Mouse (Mus musculus) gastrocnemius, adult 8-10 months (tissue): Measurements from ENCODE around the gene Il27ra. TPM values are rescaled to one million over a fixed set of nuclear protein-coding genes. Genes with fewer than 3 reads are reported as not detected.
A peak's percentile ranks its signal among the peaks of the same experiment; 100 is the strongest.

Source experiments
- DNase-seq, 2 experiments: peaks; one replicate each; pipeline ENCODE4 v3.0.0; 2022; ENCODE audit warnings: low spot score in 2 of 2
- total RNA-seq, 4 experiments: library from RNA; stranded (reverse); gene quantifications; 2 replicates each; pipeline ENCODE4 v1.2.4; 2022

Gene Il27ra
- total RNA-seq, 4 experiments from 2014 or later, result 0.27 to 0.56 (median 0.43) TPM

DNA sequence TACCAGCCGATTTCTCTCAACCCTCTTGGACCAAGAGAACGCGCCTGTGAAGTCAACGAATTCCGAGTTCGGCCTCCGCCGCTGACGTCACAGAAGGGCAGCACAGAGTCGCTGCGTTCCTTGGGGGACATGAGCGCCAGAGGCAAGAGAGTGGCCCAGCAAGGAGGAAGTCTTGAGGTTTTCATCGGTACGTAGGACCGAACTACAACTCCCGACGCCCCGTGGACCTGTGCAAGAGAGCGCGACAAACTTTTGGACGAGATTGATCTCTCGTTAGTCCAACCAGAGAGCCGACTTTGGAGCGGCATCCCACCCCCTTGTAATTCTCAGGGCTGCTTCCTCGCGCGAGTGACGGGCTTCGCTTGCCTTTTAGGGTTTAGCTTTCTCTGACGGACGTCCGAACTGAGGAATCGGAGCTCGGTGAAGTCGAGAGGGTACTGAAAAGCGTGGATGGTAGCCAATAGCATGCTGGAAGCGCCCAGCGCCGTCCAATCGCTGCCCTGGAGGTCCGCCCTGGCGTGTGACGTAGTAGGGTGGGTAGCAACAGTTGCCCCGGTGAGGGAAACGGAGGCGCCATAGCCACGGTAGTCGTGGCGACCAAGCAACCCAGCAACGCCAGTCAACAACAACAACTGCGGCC is 24.0 kb upstream of the Il27ra start, which contains the start of gene Rfx1:
TSS of gene Rfx1 (plus strand) at position 544 of the 640 bp plus-strand sequence.
- peak; percentile 99 for DNase-seq

DNA sequence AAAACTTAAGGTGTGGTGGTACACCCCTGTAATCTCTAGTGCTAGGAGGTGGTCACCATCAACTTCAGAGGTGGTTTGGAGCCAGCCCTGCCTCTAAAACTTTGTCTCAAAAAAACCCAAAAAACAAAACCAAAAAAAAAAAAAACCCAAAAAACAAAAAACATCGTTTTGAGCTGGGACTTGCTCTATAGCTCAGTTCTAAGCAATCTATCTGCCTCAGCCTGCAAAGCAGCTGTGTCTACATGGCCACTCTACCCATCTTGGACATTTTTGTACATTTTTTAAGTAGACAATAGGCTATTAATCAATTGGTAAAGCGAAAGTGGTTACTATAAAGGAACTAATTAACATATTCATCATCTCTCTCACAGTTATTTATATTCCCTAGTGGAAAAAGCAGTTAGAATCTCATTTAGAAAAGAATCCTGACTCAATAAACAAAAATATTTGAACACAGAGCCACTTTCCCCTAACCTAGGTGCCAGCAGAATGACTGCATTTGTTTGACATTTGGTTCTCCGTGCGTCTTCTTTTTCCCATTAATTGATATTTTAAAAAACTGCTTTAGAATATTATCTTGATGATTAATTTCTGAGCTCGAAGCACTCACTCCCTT is 23.2 kb upstream of the Il27ra start:
- no peak for DNase-seq

DNA sequence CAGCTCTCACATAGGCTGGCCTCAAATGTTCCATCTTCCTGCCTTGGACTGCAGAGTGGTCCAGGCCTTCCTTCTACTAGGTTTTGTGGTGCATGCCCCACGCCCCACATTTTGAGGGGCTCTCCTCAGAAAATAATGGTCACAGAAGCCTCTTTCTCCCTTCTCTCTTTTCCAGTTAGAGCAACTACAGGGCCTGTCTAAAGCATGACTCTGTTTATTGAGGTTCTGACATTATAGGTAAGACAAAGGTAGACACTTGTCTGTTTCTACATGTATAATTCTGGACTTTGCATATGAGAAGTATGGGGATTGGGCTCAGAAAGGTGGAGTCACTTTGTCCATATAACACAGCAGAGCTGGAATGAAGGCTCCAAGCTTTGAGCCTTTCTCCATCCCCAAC is 22.6 kb upstream of the Il27ra start, which contains the start of gene Gm10643:
TSS of gene Gm10643 (minus strand) at position 101 of the 400 bp plus-strand sequence.
- DNase-seq, result no peak

DNA sequence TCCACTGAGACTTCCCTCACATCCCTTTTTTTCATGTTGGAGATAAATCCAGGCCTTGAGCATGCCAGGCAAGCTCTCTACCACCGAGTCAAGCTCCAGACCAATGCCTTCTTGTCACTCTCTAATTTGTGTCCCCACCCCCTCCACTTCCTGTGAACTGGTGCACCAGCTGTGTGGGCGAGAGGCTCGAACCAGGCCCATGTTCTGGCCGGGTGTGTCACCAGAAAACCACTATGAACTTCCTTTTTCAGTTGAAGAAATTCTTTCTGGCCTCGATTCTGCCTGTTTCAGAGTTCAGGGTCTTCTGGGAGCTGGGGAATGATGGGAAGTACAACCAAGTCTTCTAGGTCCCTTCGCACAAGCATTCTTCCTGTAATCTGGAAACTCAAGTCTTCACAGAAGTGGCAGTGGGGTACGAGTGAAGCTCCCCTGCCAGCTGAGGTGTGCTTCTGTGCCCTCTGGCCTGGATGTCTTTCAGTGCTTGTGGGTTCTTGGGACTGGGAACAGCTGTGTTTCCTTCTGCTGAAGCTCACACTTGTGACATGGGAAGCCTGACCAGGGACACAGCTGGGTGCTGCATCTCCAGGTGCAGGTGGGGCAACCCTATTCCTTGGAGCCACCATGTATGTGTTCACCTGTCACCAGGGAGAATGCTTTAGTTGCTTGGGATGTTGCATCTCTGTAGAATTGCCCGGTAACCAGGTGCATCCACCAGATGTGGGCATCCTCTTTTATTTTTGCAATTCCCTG is 21.6 kb upstream of the Il27ra start:
- no peak for DNase-seq

DNA sequence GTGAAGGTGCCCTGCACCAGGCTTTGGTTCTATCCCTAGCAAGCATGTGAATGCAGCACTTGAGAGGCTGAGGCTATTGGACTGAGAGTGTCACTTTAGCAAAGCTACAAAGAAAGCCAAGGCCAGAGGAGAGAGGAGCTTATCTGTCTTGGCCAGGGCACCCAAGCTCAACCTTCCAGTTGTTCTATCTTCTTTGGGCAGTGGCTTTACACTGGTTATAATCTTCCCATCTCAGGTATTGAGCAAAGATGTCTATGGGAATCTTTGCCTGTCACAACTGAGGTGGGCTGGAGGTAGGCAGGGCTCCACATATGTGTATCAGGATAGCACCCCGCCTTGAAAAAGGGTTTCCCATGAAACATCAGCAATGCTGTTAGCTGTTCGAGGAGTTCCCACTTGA is 17.9 kb upstream of the Il27ra start:
- DNase-seq, result no peak

DNA sequence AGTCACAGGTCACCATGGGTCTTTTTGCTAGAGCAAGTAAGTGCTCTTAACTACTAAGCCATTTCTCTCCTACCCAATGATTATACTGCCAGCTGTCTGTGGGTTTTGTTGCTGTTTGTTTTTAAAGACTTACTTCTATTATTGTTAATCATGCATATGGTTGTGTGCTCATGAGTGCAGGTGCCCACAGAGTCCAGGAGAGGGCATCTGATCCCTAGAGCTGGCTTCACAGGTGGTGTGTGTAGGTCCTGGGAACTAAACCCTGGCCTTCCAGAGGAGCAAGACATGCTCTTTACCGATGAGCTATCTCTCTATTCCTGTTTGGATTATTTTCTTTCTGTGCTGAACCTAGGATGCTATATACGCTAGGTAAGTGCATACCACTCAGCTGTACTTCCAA is 16.8 kb upstream of the Il27ra start:
- no peak for DNase-seq

DNA sequence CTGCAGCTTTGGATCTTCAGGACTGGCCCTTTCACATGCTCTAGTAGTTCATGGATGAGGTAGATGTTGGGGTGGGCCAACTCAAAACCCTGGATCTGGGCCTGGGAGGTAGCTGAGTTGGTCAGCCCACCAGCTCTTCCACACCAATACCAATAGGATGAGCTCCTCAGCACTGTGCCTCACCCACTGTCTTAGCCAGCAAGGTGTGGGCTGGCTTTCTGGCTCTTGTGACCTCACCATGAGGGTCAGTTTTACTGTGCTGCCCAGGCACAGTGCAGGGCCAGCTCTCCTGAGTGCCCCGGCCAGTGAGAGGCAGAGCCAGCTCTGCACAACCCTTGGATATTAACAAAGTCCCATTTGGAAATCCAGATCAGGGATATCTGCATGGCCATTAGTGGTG is 15.4 kb upstream of the Il27ra start:
- no peak for DNase-seq

DNA sequence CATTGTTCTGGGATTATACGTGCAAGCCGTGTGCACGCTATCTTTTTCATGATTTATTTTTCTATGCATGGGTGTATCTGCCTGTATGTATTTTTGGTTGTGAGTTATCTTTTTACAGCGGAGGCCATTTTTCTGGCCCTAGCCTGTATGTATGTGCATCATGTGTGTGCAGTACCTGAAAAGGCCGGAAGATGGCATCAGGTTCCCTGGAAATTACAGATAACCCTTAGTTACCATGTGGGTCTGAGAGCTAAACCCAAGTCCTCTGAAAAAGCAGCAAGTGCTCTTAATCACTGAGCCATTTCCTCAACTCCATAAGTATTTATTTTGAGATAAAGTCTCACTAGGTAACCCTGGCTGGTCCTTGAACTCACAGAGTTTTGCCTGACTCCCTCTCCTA is 10.8 kb upstream of the Il27ra start:
- no peak for DNase-seq

DNA sequence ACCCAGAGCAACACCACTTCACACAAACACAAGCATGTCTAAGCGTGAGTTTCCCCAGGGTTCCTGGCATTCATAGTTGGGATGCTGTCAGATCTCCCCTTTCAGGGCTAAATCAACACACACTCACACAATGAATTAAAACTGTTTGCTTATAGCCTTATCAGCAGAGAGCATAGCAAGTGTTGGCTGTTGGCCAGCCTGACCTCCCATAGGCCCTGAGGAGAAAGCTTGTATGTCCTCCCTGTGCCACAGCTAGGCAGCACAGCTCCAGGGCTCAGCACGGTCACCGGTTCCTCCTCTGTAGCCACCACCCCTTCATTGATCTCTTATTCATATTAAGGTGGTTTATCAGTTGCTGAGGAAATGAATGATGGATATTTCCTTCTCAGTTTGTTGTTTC is 10.4 kb upstream of the Il27ra start:
- DNase-seq, result no peak

DNA sequence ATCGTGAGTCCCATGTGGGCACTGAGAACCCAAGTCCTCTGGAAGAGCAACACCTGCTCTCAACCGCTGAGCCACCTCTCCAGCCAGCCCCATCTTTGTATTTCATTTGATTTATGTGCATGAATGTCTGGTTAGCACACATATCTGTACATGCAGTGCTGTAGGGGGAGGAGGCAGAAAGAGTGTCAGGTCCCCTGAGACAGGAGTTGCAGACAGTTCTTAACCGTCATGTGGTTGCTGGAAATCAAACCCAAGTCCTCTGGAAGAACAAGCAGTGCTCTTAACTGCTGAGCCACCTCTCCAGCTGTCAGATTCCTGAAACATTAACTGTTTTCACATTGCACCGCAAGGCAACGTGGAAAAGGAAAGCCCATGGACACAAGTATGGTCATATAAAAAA is 5.8 kb upstream of the Il27ra start:
- no peak for DNase-seq

DNA sequence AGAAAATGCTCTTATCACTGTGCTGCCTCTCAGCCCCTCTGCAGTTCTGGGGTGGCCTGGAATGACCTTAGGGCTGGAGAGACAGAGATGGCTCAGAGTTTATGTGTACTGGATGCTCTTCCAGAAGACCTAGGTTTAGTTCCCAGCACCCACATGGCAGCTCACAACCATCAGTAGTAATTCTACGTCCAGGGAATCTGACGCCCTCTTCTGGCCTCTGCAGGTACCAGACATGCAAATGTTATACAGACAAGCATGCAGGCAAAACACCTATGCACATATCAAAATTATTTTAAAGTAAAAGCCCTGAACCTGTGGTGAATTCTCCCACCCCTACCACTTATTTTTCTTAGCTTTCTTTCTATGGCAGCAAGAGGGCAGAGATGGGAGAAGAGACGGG is 4.1 kb upstream of the Il27ra start:
- no peak for DNase-seq

DNA sequence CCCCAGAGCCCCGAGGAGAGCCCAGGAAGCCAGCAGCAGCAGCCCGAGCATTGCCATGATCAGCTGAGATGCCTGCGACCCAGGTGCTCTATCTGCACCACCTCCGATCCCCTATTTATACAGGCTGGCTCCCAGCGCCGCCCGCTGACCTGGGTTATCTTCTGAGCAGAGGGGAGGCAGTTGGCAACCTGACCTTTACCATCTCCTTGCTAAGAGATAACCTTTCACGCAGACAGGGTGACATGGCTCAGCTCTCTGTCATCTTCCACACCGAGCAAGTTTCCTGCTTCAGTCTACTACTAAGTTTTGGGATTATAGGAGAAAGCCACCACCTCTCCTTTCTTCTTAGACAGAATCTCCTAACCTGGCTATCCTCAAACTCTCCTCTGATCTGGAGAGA is 2.5 kb upstream of the Il27ra start, which contains the start of gene Rln3:
TSS of gene Rln3 (minus strand) at position 101 of the 400 bp plus-strand sequence.
- no peak for DNase-seq

DNA sequence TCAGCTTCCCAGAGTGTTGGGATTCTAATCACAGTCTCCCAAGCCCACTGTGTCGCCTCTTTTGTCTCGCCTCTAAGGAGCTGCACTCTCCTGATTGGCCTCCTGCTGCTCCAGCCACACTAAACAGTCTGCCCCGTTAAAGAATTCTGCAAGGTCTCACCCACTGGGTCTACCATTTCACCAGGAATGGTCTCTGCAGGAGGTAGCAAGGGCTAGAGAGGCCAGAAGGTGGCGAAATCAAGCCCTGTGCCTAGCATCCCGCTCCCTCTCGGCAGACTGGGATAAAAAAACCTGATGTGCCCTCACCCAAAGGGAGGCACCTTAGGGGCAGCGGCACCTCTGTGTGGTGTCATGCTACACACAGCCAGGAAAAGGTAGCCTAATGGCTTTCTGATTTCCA is 1.7 kb upstream of the Il27ra start:
- no peak for DNase-seq

DNA sequence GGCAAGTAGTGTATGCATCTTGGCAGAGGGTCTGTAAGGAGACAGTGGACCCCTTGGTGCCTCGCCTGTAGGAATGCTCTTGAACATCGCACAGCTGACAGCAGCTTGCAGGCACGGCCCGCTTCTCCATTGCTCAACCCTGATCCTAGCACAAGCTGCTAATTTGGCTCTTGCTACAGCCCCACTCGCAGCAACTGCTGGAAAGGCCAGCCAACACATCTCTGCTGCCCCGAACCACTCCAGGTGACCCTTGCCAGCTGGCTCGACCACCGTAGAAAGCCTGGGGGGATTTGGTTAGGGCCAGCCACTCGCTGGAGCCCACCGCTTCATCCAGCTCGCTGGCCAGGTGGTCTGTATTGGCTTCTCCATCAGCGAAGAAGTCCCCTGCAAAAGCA is 556 bp upstream of the Il27ra start:
- DNase-seq, result no peak

DNA sequence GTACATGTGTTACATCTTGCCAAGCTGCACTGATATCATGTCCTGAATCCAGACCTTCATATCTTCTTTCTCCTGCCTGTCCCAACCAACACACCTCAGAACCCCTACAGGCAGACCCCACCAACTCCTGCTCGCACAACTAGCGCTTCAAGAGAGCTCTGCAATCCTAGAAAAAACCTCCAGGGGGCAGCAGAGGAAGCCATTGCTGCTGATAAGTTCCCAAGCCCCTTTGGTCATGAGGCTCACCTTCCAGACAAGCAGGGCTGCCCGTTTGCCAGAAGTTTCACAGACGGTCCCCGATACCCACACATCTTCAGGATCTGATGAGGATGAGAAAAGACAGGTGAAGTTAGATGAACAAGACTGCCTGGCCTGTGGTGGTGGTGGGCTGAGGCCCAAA is 3.3 kb downstream of the Il27ra start:
- peak; percentile 60 to 69 for DNase-seq

DNA sequence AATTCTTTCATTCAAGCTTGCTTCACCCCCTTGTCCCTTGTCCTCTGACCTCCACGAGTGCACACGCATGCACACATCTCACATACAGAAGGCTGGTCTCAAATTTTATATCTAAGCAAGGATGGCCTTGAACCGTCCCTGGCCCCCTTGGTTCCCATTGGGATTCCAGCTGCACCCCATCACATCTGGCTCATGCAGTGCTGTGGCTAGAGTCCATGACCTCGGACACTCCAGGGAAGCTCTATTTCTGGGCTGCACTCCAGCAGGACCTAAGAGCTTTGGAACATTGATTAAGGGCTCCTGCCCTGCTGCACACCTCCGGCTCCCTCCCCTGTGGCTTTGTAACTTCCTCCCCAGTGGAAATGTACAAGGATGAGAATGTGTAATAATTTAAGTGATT is 4.4 kb downstream of the Il27ra start:
- DNase-seq, result peak in 1 of 2 experiments; percentile 37

DNA sequence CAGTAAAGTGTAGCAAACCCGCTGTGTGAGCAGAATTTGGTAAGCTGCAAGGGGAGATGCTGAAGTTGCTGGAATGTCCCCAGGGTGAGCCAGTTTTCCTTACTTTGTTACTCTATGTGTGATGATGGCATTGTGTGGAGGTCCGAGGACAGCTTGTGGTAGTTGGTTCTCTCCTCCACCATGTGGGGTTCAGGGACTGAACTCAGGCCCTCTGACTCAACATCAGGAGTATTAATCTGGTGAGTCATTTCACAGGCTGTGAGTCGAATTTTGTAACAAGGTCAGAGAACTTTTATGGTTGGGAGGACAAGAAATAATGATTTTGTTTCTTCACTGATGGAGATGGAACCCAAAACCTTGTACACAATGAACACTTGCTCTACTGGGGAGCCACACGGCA is 9.6 kb downstream of the Il27ra start:
- DNase-seq, result no peak

DNA sequence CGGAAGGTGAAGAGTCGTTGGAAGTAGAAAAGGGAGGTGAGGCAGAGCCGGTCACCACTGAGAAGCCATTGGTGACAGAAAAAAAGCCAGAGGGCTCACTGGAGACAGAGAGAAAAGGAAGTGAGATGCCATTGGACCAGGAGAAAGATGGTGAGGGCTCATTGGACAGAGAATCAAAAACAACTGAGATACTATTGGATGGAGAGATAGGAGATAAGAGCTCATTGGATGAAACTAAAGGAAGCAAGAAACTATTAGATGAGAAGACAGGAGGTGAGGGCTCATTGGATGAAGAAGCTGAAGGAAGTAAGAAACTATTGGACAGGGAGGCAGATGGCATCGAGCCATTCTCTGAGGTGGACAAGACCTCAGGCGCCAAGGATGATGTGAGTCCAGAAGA is 13.1 kb downstream of the Il27ra start:
- DNase-seq, result no peak

DNA sequence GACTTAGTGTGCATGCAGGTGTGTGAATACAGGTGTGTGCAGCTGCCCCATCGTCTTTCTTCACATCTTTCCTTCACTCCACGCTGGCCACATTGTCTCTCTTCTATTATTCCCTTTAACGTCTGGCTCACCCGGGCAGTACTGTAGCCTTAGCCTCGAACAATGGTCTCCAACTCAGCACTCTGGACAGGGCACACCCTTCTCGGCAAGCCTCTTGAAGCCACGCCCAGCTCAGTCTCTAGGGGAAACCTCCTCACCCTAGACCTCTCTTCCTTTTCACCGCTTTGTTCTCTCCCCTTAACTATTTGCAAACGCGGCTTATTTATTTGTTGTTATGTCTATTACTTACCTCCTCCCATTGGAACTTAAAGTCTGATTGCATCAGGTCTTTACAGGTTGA is 14.9 kb downstream of the Il27ra start:
- no peak for DNase-seq

DNA sequence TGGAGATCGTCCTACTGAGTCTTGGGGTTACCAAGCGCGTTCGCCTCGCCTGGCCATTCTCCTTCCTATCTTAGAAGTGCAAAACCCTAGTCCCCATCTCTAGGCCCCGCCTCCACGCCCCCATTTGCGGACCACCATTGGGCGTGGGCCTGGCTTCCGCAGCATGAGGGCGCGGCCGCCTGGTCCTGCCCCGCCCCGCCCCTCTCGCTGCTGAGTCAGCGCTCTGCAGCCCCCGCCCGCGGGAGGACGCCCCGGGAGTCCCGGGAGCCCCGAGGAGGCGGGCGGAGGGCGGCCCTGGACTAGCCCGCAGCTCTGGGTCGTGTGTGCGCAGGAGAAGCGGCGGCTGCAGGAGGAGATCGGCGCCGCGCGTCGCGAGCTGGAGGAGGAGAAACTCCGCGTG is 16.5 kb downstream of the Il27ra start:
- DNase-seq, result no peak

DNA sequence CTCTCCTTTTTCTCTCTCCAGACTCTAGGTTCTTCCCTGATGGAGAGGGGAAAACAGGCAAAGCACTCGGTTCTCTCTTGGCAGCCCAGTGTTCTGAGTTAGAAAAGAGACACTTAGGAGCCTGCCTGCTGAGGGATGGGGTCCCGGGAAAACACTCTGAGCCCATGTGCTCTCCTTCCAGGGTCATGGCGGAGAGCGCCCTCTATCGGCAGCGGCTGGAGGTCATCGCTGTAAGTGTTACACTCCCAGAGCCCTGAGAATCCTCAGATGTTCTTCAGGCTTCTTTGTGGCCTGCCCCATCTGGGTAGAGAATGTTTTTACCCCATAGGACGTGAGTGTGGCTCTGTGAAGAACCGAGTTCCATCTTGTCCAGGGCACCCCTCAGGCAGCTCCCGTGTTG is 18.2 kb downstream of the Il27ra start:
- DNase-seq, result no peak

DNA sequence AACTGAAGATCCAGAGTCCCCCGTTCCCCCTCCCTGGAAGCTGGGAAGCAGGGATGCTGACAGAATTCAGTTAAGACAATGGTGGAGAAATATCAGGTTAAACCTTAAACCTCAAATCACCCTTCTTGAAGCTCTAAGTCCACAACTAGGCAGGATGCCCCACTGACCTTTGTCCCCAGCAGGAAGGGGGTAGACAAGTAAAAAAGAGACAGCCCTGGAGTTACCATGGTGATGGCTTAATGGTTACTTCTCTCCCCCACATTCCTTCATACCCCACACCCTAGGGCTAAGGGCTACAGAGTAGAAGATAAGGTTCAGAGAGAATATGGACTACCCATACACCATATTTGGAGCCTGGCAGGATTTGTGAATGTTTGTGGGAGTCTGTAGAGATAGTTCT is 18.8 kb downstream of the Il27ra start:
- no peak for DNase-seq

DNA sequence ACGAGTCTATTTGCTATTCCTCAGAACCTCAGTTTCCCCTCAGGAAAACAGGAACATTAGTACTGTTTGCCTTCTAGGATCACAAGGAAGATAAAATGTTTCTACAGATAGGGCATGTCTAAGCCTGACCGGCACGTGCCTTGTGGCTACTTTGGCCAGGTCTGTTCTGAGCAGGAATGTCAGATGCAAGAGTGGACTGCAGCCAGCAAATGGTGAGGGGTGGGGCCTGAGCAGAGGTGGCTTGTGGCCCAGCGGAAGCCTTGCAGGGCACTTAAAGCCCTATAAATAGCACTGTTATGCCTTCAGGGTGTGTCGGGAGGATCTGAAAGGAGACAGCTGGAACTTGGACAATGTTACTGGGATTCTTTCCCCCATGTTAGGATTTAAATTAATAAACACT is 19.3 kb downstream of the Il27ra start:
- peak; percentile 54 to 72 for DNase-seq
